Mouse (Mus musculus): ENCODE results near the gene Nckap1l. TPM values are rescaled to one million over a fixed set of nuclear protein-coding genes. Genes with fewer than 3 reads are reported as not detected.

The Nckap1l gene
- polyA plus RNA-seq, 1 experiment from 2014 or later = 3.5 TPM

GRCm38 (mm10) chr15:103518600-103519385 is 65.2 kb downstream of the Nckap1l start:
- 19% methylated on average over 5 of the region's 5 CpGs for WGBS
- Histone ChIP-seq H3K4me1 (ENCODE audit: insufficient read depth, low read depth, low read length) (0 out of 2 replicates have a peak, but pooled peaks cover 4% of the 10 kb centered on the region), H3K9me3 (ENCODE audit: low read length) (no peaks in the 10 kb centered on the region), H3K27ac (ENCODE audit: low read length) (no peak overlapping the region), H3K4me3 (ENCODE audit: low read depth, low read length) (no peak overlapping the region), H3K36me3 (ENCODE audit: insufficient read depth, low read length) (no peaks in the 10 kb centered on the region), H3K9ac (replicated peaks; ENCODE audit: low read depth) (no peak overlapping the region), H3K27me3 (replicated peaks; ENCODE audit: insufficient read depth, low read length) (no peaks in the 10 kb centered on the region), H3K4me2 (replicated peaks; ENCODE audit: low read depth, low read length) (no peak overlapping the region)
- ATAC-seq (no peak), DNase-seq (ENCODE audit: low spot score) (no peak)
- TF ChIP-seq EP300 (IDR thresholded peaks at IDR 0.05) (no peak), CTCF (IDR thresholded peaks at IDR 0.05) (no peak)

DNA sequence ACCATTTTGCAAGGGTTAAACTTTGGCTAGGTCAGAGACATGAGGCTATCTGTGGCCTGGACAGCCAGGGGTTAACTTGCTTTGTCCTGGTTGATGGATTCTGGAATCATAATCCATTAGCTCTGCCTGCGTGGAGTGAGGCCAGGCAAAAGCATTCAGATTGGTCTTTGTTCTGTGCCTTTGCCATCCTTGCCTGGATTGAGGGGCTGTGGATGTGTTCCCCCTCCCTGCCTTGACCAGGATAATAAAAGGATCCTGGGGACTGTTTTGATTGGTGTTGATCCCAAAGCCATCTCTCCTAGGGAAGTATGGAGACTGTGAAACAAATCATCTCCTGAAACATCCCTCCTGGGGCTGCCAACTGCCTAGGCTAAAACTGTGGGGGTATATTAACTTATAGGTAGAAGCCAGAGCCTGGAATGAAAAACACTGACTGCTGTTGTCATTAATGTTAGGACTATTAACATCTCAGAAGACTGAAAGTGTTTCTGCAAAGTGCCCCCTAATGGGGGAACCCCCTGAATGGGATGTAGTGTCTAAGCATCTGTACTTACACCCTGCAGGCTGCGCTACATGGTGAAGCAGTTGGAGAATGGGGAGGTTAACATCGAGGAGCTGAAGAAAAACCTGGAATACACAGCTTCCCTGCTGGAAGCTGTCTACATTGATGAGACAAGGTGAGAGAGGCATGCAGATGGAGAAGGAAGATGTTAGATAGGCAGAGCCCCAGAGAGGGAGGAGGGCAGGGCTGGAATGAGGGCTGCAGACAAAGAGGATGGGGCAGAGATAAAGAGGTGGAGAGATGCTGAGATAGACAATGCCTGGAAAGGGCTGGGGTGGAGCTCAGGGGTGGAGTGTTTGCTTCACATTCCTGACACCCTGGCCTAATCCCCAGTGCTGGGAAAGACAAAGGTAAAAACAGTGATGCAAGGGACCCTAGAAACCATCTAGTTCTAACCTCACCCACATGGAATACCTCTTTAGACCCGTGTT is 66.1 kb downstream of the Nckap1l start:
- Histone ChIP-seq H3K9ac (replicated peaks; ENCODE audit: low read depth) (no peak overlapping the region), H3K36me3 (ENCODE audit: insufficient read depth, low read length) (no peaks in the 10 kb centered on the region), H3K4me3 (ENCODE audit: low read depth, low read length) (no peak overlapping the region), H3K9me3 (ENCODE audit: low read length) (no peaks in the 10 kb centered on the region), H3K27ac (ENCODE audit: low read length) (no peak overlapping the region), H3K27me3 (replicated peaks; ENCODE audit: insufficient read depth, low read length) (no peaks in the 10 kb centered on the region), H3K4me2 (replicated peaks; ENCODE audit: low read depth, low read length) (no peak overlapping the region), H3K4me1 (ENCODE audit: insufficient read depth, low read depth, low read length) (no peaks in the 10 kb centered on the region)
- DNase-seq (ENCODE audit: low spot score) (no peak), ATAC-seq (no peak)
- WGBS = 29% methylated on average over 4 of the region's 4 CpGs
- no peak for TF ChIP-seq CTCF (IDR thresholded peaks at IDR 0.05)
- TF ChIP-seq EP300 (IDR thresholded peaks at IDR 0.05) = no peak

GRCm38 (mm10) chr15:103522458-103523099 is 69.0 kb downstream of the Nckap1l start:
- WGBS = 38% methylated on average over 3 of the region's 3 CpGs
- Histone ChIP-seq H3K4me1 (ENCODE audit: insufficient read depth, low read depth, low read length) (no peaks in the 10 kb centered on the region), H3K9ac (replicated peaks; ENCODE audit: low read depth) (no peak overlapping the region), H3K27me3 (replicated peaks; ENCODE audit: insufficient read depth, low read length) (no peaks in the 10 kb centered on the region), H3K4me3 (ENCODE audit: low read depth, low read length) (no peak overlapping the region), H3K9me3 (ENCODE audit: low read length) (no peaks in the 10 kb centered on the region), H3K27ac (ENCODE audit: low read length) (no peak overlapping the region), H3K4me2 (replicated peaks; ENCODE audit: low read depth, low read length) (no peak overlapping the region), H3K36me3 (ENCODE audit: insufficient read depth, low read length) (no peaks in the 10 kb centered on the region)
- TF ChIP-seq EP300 (IDR thresholded peaks at IDR 0.05) (0 out of 2 replicates have a peak, but pooled peaks have one; percentile 20), CTCF (IDR thresholded peaks at IDR 0.05) (no peak)
- peak; percentile 75 for DNase-seq (ENCODE audit: low spot score)
- ATAC-seq = peak; percentile 92

GRCm38 (mm10) chr15:103523156-103523555 is 69.6 kb downstream of the Nckap1l start:
- Histone ChIP-seq H3K27me3 (replicated peaks; ENCODE audit: insufficient read depth, low read length) (no peaks in the 10 kb centered on the region), H3K4me3 (ENCODE audit: low read depth, low read length) (no peak overlapping the region), H3K36me3 (ENCODE audit: insufficient read depth, low read length) (no peaks in the 10 kb centered on the region), H3K9me3 (ENCODE audit: low read length) (no peaks in the 10 kb centered on the region), H3K27ac (ENCODE audit: low read length) (no peak overlapping the region), H3K9ac (replicated peaks; ENCODE audit: low read depth) (no peak overlapping the region), H3K4me1 (ENCODE audit: insufficient read depth, low read depth, low read length) (no peaks in the 10 kb centered on the region), H3K4me2 (replicated peaks; ENCODE audit: low read depth, low read length) (no peak overlapping the region)
- no peak for TF ChIP-seq CTCF (IDR thresholded peaks at IDR 0.05)
- TF ChIP-seq EP300 (IDR thresholded peaks at IDR 0.05) = no peak
- WGBS = 42% methylated on average over 3 of the region's 3 CpGs
- no peak for DNase-seq (ENCODE audit: low spot score)
- ATAC-seq = no peak

GRCm38 (mm10) chr15:103530372-103530771 is 76.8 kb downstream of the Nckap1l start:
- H3K27ac ChIP-seq (ENCODE audit: low read length) = no peak overlapping the region
- no peaks in the 10 kb centered on the region for H3K9me3 ChIP-seq (ENCODE audit: low read length)
- WGBS = 10% methylated on average over 5 of the region's 5 CpGs
- DNase-seq (ENCODE audit: low spot score) = peak; percentile 69
- ATAC-seq = peak; percentile 52; the same call in 1 of the 2 replicates
- H3K4me1 ChIP-seq (ENCODE audit: insufficient read depth, low read depth, low read length) = no peaks in the 10 kb centered on the region
- TF ChIP-seq EP300 (IDR thresholded peaks at IDR 0.05) (no peak), CTCF (IDR thresholded peaks at IDR 0.05) (peak; percentile 94)
- no peaks in the 10 kb centered on the region for H3K36me3 ChIP-seq (ENCODE audit: insufficient read depth, low read length)
- H3K4me3 ChIP-seq (ENCODE audit: low read depth, low read length) = no peak overlapping the region
- H3K4me2 ChIP-seq (replicated peaks; ENCODE audit: low read depth, low read length) = no peak overlapping the region
- no peaks in the 10 kb centered on the region for H3K27me3 ChIP-seq (replicated peaks; ENCODE audit: insufficient read depth, low read length)
- H3K9ac ChIP-seq (replicated peaks; ENCODE audit: low read depth) = no peak overlapping the region
